Mouse (Mus musculus): ENCODE data around the gene Olfr1093.

The Olfr1093 gene

GRCm38 (mm10) chr2:86782179-86782578, at the start of gene Olfr1093:
Gene Olfr1093 (plus strand): TSS chr2:86782479.
- DNase-seq (ENCODE audit: low spot score in 2 of 2): no peak

- no peak for DNase-seq (ENCODE audit: low spot score in 2 of 2)
Measured at GRCm38 (mm10) chr2:86733601-86734000, 48.7 kb upstream of the Olfr1093 start, which contains the start of gene Olfr1089. Gene Olfr1089 (minus strand): TSS chr2:86733701.

GRCm38 (mm10) chr2:86758893-86759292, 23.4 kb upstream of the Olfr1093 start, which contains the start of gene Olfr1090:
Gene Olfr1090 (minus strand): TSS chr2:86758993.
- no peak for DNase-seq (ENCODE audit: low spot score in 2 of 2)

GRCm38 (mm10) chr2:86761050-86761449, 21.2 kb upstream of the Olfr1093 start:
- DNase-seq (ENCODE audit: low spot score in 2 of 2): no peak

GRCm38 (mm10) chr2:86809918-86810317, 27.6 kb downstream of the Olfr1093 start, which contains the start of gene Olfr141:
Gene Olfr141 (minus strand): TSS chr2:86810018.
- no peak for DNase-seq (ENCODE audit: low spot score in 2 of 2)

- no peak for DNase-seq (ENCODE audit: low spot score in 2 of 2)
Measured at GRCm38 (mm10) chr2:86824363-86824762, 42.1 kb downstream of the Olfr1093 start, which contains the start of gene Olfr1094. Gene Olfr1094 (plus strand): TSS chr2:86824663.
